37 mouse cellular contexts compared by ENCODE assay signal in genomic region chr2:156052816-156053215, GRCm38 (mm10). TPM values are rescaled to one million over a fixed set of nuclear protein-coding genes. Genes with fewer than 3 reads are reported as not detected.
DNase-seq lines count a peak whose midpoint lies in the region; ATAC-seq and TF ChIP-seq lines count a peak whose summit lies in the region.
"Had no signal": no experiment of that assay in that cellular context is flagged by ENCODE, and none has a peak within 500 bp of the region (broad histone marks: within the 10 kb centered on the region; RNA-seq: fewer than 3 reads in every experiment).

Fer1l4 (minus strand) TSS chr2:156052947.

- H3K4me1 ChIP-seq in liver, embryonic 12.5 days: peaks cover 4% of the 10 kb centered on the region
- no peaks in the 10 kb centered on the region for H3K4me1 ChIP-seq in stomach, postnatal 0 days (replicated peaks; ENCODE audit: control insufficient read depth, insufficient read depth)
- H3K4me1 ChIP-seq: embryonic facial prominence, embryonic 12.5 days; forebrain, embryonic 15.5 days; hindbrain, embryonic 12.5 days; midbrain, embryonic 13.5 days had no signal

- H3K4me3 ChIP-seq in liver, embryonic 12.5 days: no peak within 1 kb of the TSS
- H3K4me3 ChIP-seq in stomach, postnatal 0 days (ENCODE audit: low read depth, low read length): peak within 1 kb of the TSS; percentile 17; the same call in 1 of the 2 replicates
- H3K4me3 ChIP-seq: embryonic facial prominence, embryonic 12.5 days; forebrain, embryonic 15.5 days; heart, embryonic 10.5 days; heart, embryonic 15.5 days; hindbrain, embryonic 12.5 days; midbrain, embryonic 13.5 days had no signal

- no peaks in the 10 kb centered on the region for H3K36me3 ChIP-seq in liver, embryonic 12.5 days
- H3K36me3 ChIP-seq in stomach, postnatal 0 days (ENCODE audit: control insufficient read depth, insufficient read depth, low read length): no peaks in the 10 kb centered on the region
- H3K36me3 ChIP-seq: embryonic facial prominence, embryonic 12.5 days; forebrain, embryonic 15.5 days; heart, embryonic 10.5 days; heart, embryonic 15.5 days; hindbrain, embryonic 12.5 days; midbrain, embryonic 13.5 days had no signal

- 0 out of 2 replicates have a peak, but pooled peaks have one; percentile 8 for ATAC-seq in liver, embryonic 12.5 days
- peak; percentile 95 for ATAC-seq in stomach, postnatal 0 days (ENCODE audit: low FRiP score, low TSS enrichment)
- ATAC-seq: forebrain, embryonic 15.5 days; intestine, embryonic 16.5 days; midbrain, embryonic 13.5 days; Patski had no signal

- WGBS in liver, embryonic 12.5 days (ENCODE audit: insufficient replicate concordance): 59% methylated on average over 9 of the region's 9 CpGs
- WGBS in stomach, postnatal 0 days: 63% methylated on average over 9 of the region's 9 CpGs

- no peak within 1 kb of the TSS for H3K9ac ChIP-seq in liver, embryonic 12.5 days
- H3K9ac ChIP-seq in stomach, postnatal 0 days (ENCODE audit: low read length): peak within 1 kb of the TSS; percentile 23; the same call in 1 of the 2 replicates
- H3K9ac ChIP-seq: embryonic facial prominence, embryonic 12.5 days; forebrain, embryonic 15.5 days; heart, embryonic 15.5 days; hindbrain, embryonic 12.5 days; midbrain, embryonic 13.5 days had no signal

- H3K27me3 ChIP-seq in liver, embryonic 12.5 days (replicated peaks): peaks cover 57% of the 10 kb centered on the region
- H3K27me3 ChIP-seq in stomach, postnatal 0 days (ENCODE audit: control insufficient read depth, insufficient read depth, low read length): no peaks in the 10 kb centered on the region
- H3K27me3 ChIP-seq: embryonic facial prominence, embryonic 12.5 days; forebrain, embryonic 15.5 days; midbrain, embryonic 13.5 days had no signal

- no peak within 1 kb of the TSS for H3K4me2 ChIP-seq in liver, embryonic 12.5 days
- H3K4me2 ChIP-seq in stomach, postnatal 0 days (replicated peaks; ENCODE audit: low read depth): peak within 1 kb of the TSS; percentile 34
- H3K4me2 ChIP-seq: embryonic facial prominence, embryonic 12.5 days; forebrain, embryonic 15.5 days; heart, embryonic 15.5 days; hindbrain, embryonic 12.5 days; midbrain, embryonic 13.5 days had no signal

- TF ChIP-seq EP300 in stomach, postnatal 0 days (optimal IDR thresholded peaks at IDR 0.05): no peak

- 0 out of 2 replicates have a peak, but pooled peaks have one; percentile 7 for TF ChIP-seq CTCF in stomach, postnatal 0 days (IDR thresholded peaks at IDR 0.05; ENCODE audit: low read depth)

- intact Hi-C loops in heart, postnatal 25 days (cut with DNase I): no loop called here

- no peaks in the 10 kb centered on the region for H3K9me3 ChIP-seq in liver, embryonic 12.5 days (replicated peaks)
- H3K9me3 ChIP-seq in stomach, postnatal 0 days (ENCODE audit: control insufficient read depth, low read length): no peaks in the 10 kb centered on the region
- H3K9me3 ChIP-seq: embryonic facial prominence, embryonic 12.5 days; forebrain, embryonic 15.5 days; heart, embryonic 10.5 days; heart, embryonic 15.5 days; hindbrain, embryonic 12.5 days; midbrain, embryonic 13.5 days had no signal

- H3K27ac ChIP-seq in liver, embryonic 12.5 days: no peak within 1 kb of the TSS
- H3K27ac ChIP-seq in stomach, postnatal 0 days (replicated peaks): peak within 1 kb of the TSS; percentile 67
- H3K27ac ChIP-seq: embryonic facial prominence, embryonic 12.5 days; forebrain, embryonic 15.5 days; heart, embryonic 10.5 days; heart, embryonic 15.5 days; hindbrain, embryonic 12.5 days; kidney, postnatal 0 days; midbrain, embryonic 13.5 days had no signal

- no peak for DNase-seq in liver
- DNase-seq in urinary bladder, adult 18-20 months (ENCODE audit: low spot score in 2 of 2): peak; percentile 69 to 82
- DNase-seq in urinary bladder, postnatal 10 days (ENCODE audit: low spot score): no peak
- DNase-seq in stomach, postnatal 0 days (ENCODE audit: low spot score): peak; percentile 92
- DNase-seq in thymus, adult 18-20 months: no peak
- no peak for DNase-seq in heart, postnatal 25 days (ENCODE audit: low spot score)
- DNase-seq: adrenal gland, postnatal 14 days; cerebellum, adult 11 months; cerebellum, adult 9-10 months; embryo, embryonic 11 days; gastrocnemius, postnatal 25 days; heart, adult 11 months; heart, postnatal 36 days; kidney, adult 8-10 months; kidney, postnatal 4 days; left cerebral cortex, postnatal 4 days; retina, postnatal 1 day; right cerebral cortex, postnatal 14 days had no signal

RNA-seq across cellular contexts. Expression of gene Fer1l4, which starts in this region (rescaled TPM):
- polyA plus RNA-seq in liver, embryonic 12.5 days (2016; fragmentation: Nextera tagmentation; extraction: Ambion mirVana): not detected in 2 replicates
- polyA plus RNA-seq in stomach, postnatal 0 days (2015; fragmentation: Nextera tagmentation; extraction: Ambion mirVana): 10.1 and 11.7 TPM in 2 replicates
- not detected for total RNA-seq in heart, postnatal 25 days (2021)
- total RNA-seq: adrenal gland, postnatal 14 days; gastrocnemius, adult 18-20 months; gastrocnemius, postnatal 25 days; heart, postnatal 36 days; layer of hippocampus, adult 8-10 months; layer of hippocampus, postnatal 25 days; left cerebral cortex, adult 8-10 months; left cerebral cortex, postnatal 4 days; liver, adult 2 months; megakaryocyte-erythroid progenitor cell, adult 5-6 weeks had no signal
- polyA plus RNA-seq: forebrain, embryonic 15.5 days; heart, embryonic 10.5 days; heart, embryonic 15.5 days; liver, embryonic 16.5 days; lung, embryonic 16.5 days; midbrain, embryonic 13.5 days; neural tube, embryonic 14.5 days; Patski had no signal

Comparison
In these comparisons a context has a peak if more than half of its experiments do, and no peak if none do; other contexts are left out.
1. RNA of gene Fer1l4 (polyA plus RNA-seq): 10.1 to 11.7 TPM in stomach, postnatal 0 days; not detected in liver, embryonic 12.5 days; every median in the first group is over 10 times any median in the second.
2. DNase-seq: peak in urinary bladder, adult 18-20 months (2 of 2) and stomach, postnatal 0 days (single experiment); none in liver (single experiment), urinary bladder, postnatal 10 days (single experiment), thymus, adult 18-20 months (0 of 2) and heart, postnatal 25 days (single experiment).
3. Peak in ATAC-seq in liver, embryonic 12.5 days; RNA of the gene not detected or under 1 TPM.